Mouse (Mus musculus) E14TG2a.4 (cell line): ENCODE results near the gene Arl6ip6.

Source experiments
- CTCF ChIP-seq: conservative IDR thresholded peaks from 2 replicates; pipeline ENCODE4 v1.5.1; 2014; ENCODE audit warnings: low read length
- POU5F1 ChIP-seq: IDR thresholded peaks from 2 replicates; pipeline ENCODE4 v1.6.1; 2014; ENCODE audit warnings: low read length, borderline replicate concordance

DNA sequence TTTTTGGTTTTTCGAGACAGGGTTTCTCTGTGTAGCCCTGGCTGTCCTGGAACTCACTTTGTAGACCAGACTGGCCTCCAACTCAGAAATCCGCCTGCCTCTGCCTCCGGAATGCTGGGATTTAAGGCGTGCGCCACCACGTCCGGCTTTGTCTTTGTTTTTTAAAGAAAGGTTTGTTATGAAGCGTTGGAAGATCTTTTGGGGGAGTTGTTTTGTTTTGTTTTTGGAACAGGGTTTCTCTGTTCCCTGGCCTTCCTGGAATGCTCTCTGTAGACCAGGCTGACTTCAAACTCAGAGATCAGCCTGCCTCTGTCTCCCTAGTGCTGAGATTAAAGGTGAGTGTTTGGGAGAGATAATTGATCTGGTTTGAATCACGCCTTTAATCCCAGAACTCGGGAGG lies 4.9 kb downstream of the Arl6ip6 start:
- no peak for TF ChIP-seq CTCF
- no peak for TF ChIP-seq POU5F1
